Mouse (Mus musculus) CH12.LX (cell line): ENCODE data around the gene Slc19a2. TPM values are rescaled to one million over a fixed set of nuclear protein-coding genes. Genes with fewer than 3 reads are reported as not detected.
"Not testable (repeated sequence)": the region's sequence is repeated elsewhere in the genome, so short reads cannot be mapped to it uniquely, and the experiment has no call there.

Source experiments
- DNase-seq: peaks from one replicate; pipeline ENCODE4 v3.0.0-alpha.2; 2013; ENCODE audit errors: extremely low read depth
- H3K27ac ChIP-seq: 2 replicates; pipeline ENCODE4 v1.5.1; 2012; ENCODE audit warnings: low read depth, mild to moderate bottlenecking, control low read depth, moderate library complexity; ENCODE audit not compliant: insufficient read depth
- H3K27me3 ChIP-seq: replicated peaks from 2 replicates; pipeline ENCODE3; 2012; ENCODE audit warnings: inconsistent platforms
- H3K36me3 ChIP-seq, 2 experiments: replicated peaks in 1 of 2; 2 replicates each; pipeline versions ENCODE3 to v1.6.1; 2012; ENCODE audit warnings: inconsistent platforms in 1 of 2, low read length in 1 of 2, mild to moderate bottlenecking in 1 of 2, mixed read lengths in 1 of 2, moderate library complexity in 1 of 2; ENCODE audit not compliant: control insufficient read depth in 1 of 2, insufficient read depth in 1 of 2
- H3K4me1 ChIP-seq, 2 experiments: 2 replicates each; pipeline ENCODE4 v1.6.1; 2012; ENCODE audit warnings: inconsistent platforms in 1 of 2, moderate library complexity in 1 of 2; ENCODE audit not compliant: insufficient read depth in 2 of 2, control insufficient read depth in 1 of 2
- H3K4me2 ChIP-seq: 2 replicates; pipeline ENCODE4 v1.6.1; 2012; ENCODE audit warnings: low read depth, mild to moderate bottlenecking, control low read depth; ENCODE audit not compliant: poor library complexity, insufficient read depth, severe bottlenecking
- H3K4me3 ChIP-seq, 3 experiments: fragments of 150-350 bp in 1 of 3; sonication (generic) in 1 of 3; replicated peaks in 1 of 3; 2 replicates each; pipeline versions ENCODE3 to v1.5.1; 2011 to 2012; ENCODE audit warnings: low read depth in 2 of 3, low read length in 2 of 3, mild to moderate bottlenecking in 2 of 3, moderate library complexity in 2 of 3, control low read depth in 1 of 3, improper control_type of control experiment in 1 of 3, inconsistent platforms in 1 of 3, mixed read lengths in 1 of 3; ENCODE audit not compliant: poor library complexity in 1 of 3
- H3K79me2 ChIP-seq: replicated peaks from 2 replicates; pipeline ENCODE4 v1.6.1; 2012; ENCODE audit warnings: mild to moderate bottlenecking, moderate library complexity; ENCODE audit not compliant: control insufficient read depth, poor library complexity, insufficient read depth, severe bottlenecking; ENCODE audit errors: extremely low read depth
- H3K9ac ChIP-seq: 2 replicates; pipeline ENCODE4 v1.6.1; 2012; ENCODE audit warnings: low read depth, mild to moderate bottlenecking, control low read depth, moderate library complexity; ENCODE audit not compliant: insufficient read depth
- H3K9me3 ChIP-seq: replicated peaks from 2 replicates; pipeline ENCODE3; 2012; ENCODE audit warnings: low read length, inconsistent platforms, mixed read lengths
- BHLHE40 ChIP-seq: IDR thresholded peaks from 2 replicates; pipeline ENCODE4 v1.6.1; 2011; ENCODE audit warnings: mild to moderate bottlenecking, low read depth, low read length, improper control_type of control experiment
- CTCF ChIP-seq, 2 experiments: IDR thresholded peaks in 1 of 2; conservative IDR thresholded peaks in 1 of 2; 2 replicates each; pipeline ENCODE4 v1.5.1; 2011 to 2012; ENCODE audit warnings: low read depth in 2 of 2, low read length in 2 of 2, improper control_type of control experiment in 1 of 2, inconsistent platforms in 1 of 2, mild to moderate bottlenecking in 1 of 2, moderate library complexity in 1 of 2
- E2F4 ChIP-seq: IDR thresholded peaks from 2 replicates; pipeline ENCODE4 v1.6.1; 2011; ENCODE audit warnings: low read depth, low read length, improper control_type of control experiment; ENCODE audit not compliant: insufficient replicate concordance
- GABPA ChIP-seq: IDR thresholded peaks from 2 replicates; pipeline ENCODE4 v1.6.1; 2012; ENCODE audit warnings: low read depth, low read length, improper control_type of control experiment, inconsistent platforms; ENCODE audit not compliant: insufficient replicate concordance
- HCFC1 ChIP-seq: IDR thresholded peaks from 2 replicates; pipeline ENCODE4 v1.6.1; 2012; ENCODE audit warnings: low read depth, mild to moderate bottlenecking, inconsistent platforms, low read length, improper control_type of control experiment
- JUN ChIP-seq: IDR thresholded peaks from 2 replicates; pipeline ENCODE4 v1.6.1; 2011; ENCODE audit warnings: low read depth, mild to moderate bottlenecking, low read length, improper control_type of control experiment, moderate library complexity; ENCODE audit not compliant: insufficient read depth
- JUND ChIP-seq: conservative IDR thresholded peaks from 2 replicates; pipeline ENCODE4 v1.6.1; 2011; ENCODE audit warnings: low read depth, low read length, improper control_type of control experiment
- MAX ChIP-seq: IDR thresholded peaks from 2 replicates; pipeline ENCODE4 v1.6.1; 2011; ENCODE audit warnings: low read length, improper control_type of control experiment
- MAZ ChIP-seq: IDR thresholded peaks from 2 replicates; pipeline ENCODE4 v1.6.1; 2012; ENCODE audit warnings: low read depth, mild to moderate bottlenecking, inconsistent platforms, low read length, improper control_type of control experiment, moderate library complexity
- NELFE ChIP-seq: IDR thresholded peaks from 2 replicates; pipeline ENCODE4 v1.6.1; 2011; ENCODE audit warnings: low read depth, low read length, improper control_type of control experiment
- NRF1 ChIP-seq: IDR thresholded peaks from 2 replicates; pipeline ENCODE4 v1.6.1; 2014; ENCODE audit warnings: low read depth, mild to moderate bottlenecking, inconsistent platforms, low read length, improper control_type of control experiment, moderate library complexity
- POLR2AphosphoS2 ChIP-seq: IDR thresholded peaks from 2 replicates; pipeline ENCODE4 v1.6.1; 2011; ENCODE audit warnings: low read depth, low read length, improper control_type of control experiment
- RAD21 ChIP-seq: IDR thresholded peaks from 2 replicates; pipeline ENCODE4 v1.6.1; 2011; ENCODE audit warnings: low read depth, mild to moderate bottlenecking, low read length, improper control_type of control experiment, moderate library complexity
- RCOR1 ChIP-seq: conservative IDR thresholded peaks from 2 replicates; pipeline ENCODE4 v1.6.1; 2012; ENCODE audit warnings: low read depth, mild to moderate bottlenecking, inconsistent platforms, low read length, improper control_type of control experiment
- SMC3 ChIP-seq: IDR thresholded peaks from 2 replicates; pipeline ENCODE4 v1.6.1; 2011; ENCODE audit warnings: low read depth, low read length, improper control_type of control experiment
- TBP ChIP-seq: conservative IDR thresholded peaks from 2 replicates; pipeline ENCODE4 v1.6.1; 2011; ENCODE audit warnings: low read depth, low read length, improper control_type of control experiment
- USF1 ChIP-seq: IDR thresholded peaks from 2 replicates; pipeline ENCODE4 v1.6.1; 2014; ENCODE audit warnings: low read depth, mild to moderate bottlenecking, inconsistent platforms, low read length, improper control_type of control experiment
- USF2 ChIP-seq: conservative IDR thresholded peaks from 2 replicates; pipeline ENCODE4 v1.6.1; 2011; ENCODE audit warnings: low read depth, low read length, improper control_type of control experiment
- ZKSCAN1 ChIP-seq: IDR thresholded peaks from 2 replicates; pipeline ENCODE4 v1.6.1; 2012; ENCODE audit warnings: low read depth, inconsistent platforms, low read length, improper control_type of control experiment, borderline replicate concordance
- dilution Hi-C: fragments of 300-500 bp; cut with MboI; formaldehyde crosslinking; loops from 2 replicates; pipeline ENCODE4 v1.14.3; 2020; ENCODE audit warnings: low sequenced_read_pairs; ENCODE audit not compliant: extremely low pct_unique_long_range_greater_than_20kb, extremely low pct_ligation_motif_present
- in situ Hi-C: fragments of 300-500 bp; cut with MboI; formaldehyde crosslinking; loops from 3 replicates; pipeline ENCODE4 v1.14.3; 2019; ENCODE audit warnings: low sequenced_read_pairs, low pct_ligation_motif_present, low pct_unique_long_range_greater_than_20kb, mixed read lengths
- polyA plus RNA-seq: library from polyadenylated mRNA; unstranded; fragments of >175 nt; gene quantifications from 2 replicates; pipeline ENCODE4 v1.2.1, GENCODE M21; 2012; ENCODE audit warnings: low read depth; ENCODE audit not compliant: insufficient read length
- total RNA-seq, 2 experiments: library from RNA; depleted of rRNA; stranded (reverse); fragments of 300-350 nt in 1 of 2; fragments of >200 nt in 1 of 2; gene quantifications; 2 replicates each; pipeline ENCODE4 v1.2.3; 2012 to 2014

Gene Slc19a2
- total and polyA plus RNA-seq, 3 experiments, result 11.6 to 28.4 (median 16.8) TPM

GRCm38 (mm10) chr1:164223089-164223488 lies 25.8 kb upstream of the Slc19a2 start:
- Histone ChIP-seq H3K4me2 (no peak overlapping the region), H3K9me3 (no peaks in the 10 kb centered on the region), H3K36me3 (no peaks in the 10 kb centered on the region), H3K4me1 (no peaks in the 10 kb centered on the region)
- dilution Hi-C loops, result no loop called here
- in situ Hi-C loops, result no loop called here
- no peak for TF ChIP-seq NELFE
- no peak for TF ChIP-seq SMC3
- TF ChIP-seq, all 38 proteins: peak for 0
- Histone ChIP-seq H3K27me3 (no peaks in the 10 kb centered on the region), H3K9ac (no peak overlapping the region), H3K27ac (no peak overlapping the region), H3K79me2 (no peaks in the 10 kb centered on the region), H3K4me3 (no peak overlapping the region)
- no peak for DNase-seq

DNA sequence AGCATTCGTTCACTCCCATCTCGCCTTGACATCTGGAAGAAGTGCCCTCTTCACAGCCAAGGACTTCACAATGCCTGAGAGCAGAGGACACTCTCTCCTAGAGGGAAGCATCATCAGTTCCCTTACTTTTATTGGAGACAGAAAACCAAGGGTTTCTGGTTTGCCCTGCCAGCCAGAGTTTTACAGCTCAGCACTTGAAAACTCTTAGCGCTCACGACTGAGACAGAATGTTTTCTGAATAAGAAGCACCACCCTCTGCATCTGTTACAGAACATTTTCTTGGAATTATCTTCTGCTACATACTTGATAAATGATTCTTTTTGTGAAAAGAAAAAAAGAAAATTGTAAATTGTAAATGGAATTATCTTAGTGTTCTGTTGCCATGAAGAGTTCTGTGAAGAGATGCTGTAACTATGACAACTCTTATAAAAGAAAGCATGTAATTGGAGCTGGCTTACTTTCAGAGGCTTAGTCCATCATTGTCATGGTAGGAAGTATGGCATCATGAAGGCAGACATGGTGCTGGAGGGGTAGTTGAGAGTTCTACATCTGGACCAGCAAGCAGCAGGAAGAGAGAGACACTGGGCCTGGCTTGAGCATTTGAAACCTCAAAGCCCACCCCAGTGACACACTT lies 16.8 kb upstream of the Slc19a2 start:
- H3K79me2 ChIP-seq, H3K36me3 ChIP-seq, H3K9ac ChIP-seq, H3K4me1 ChIP-seq, H3K27me3 ChIP-seq, dilution Hi-C loops, H3K9me3 ChIP-seq, H3K4me2 ChIP-seq, H3K27ac ChIP-seq, in situ Hi-C loops, DNase-seq, H3K4me3 ChIP-seq: not testable (repeated sequence)

DNA sequence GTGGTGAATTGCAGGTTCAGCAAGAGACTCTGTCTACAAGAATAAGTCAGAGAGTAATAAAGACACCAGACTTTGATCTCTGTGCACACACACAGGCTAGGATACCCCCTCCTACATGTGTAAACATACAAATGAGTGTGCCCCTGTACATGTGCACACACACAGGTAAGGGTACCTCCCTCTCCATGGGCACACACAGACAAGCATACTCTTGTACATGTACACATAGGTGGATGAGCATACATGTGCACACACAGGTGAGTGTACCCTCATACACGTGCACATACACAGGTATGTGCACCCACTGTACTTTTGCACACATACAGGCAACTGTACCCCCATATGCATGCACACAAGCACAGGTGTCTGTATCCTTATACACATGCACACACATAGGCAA lies 15.4 kb upstream of the Slc19a2 start:
- DNase-seq, result no peak
- no peaks in the 10 kb centered on the region for H3K36me3 ChIP-seq
- no peaks in the 10 kb centered on the region for H3K79me2 ChIP-seq
- H3K9me3 ChIP-seq, result no peaks in the 10 kb centered on the region
- H3K4me1 ChIP-seq, result peaks cover 0 to 3% of the 10 kb centered on the region in 2 experiments; a peak in 2 of 4 replicates
- TF ChIP-seq POLR2AphosphoS2, result no peak
- dilution Hi-C loops (no loop called here), in situ Hi-C loops (no loop called here)
- no peak overlapping the region for H3K4me3 ChIP-seq
- no peak overlapping the region for H3K27ac ChIP-seq
- H3K27me3 ChIP-seq, result no peaks in the 10 kb centered on the region
- no peak overlapping the region for H3K9ac ChIP-seq
- no peak overlapping the region for H3K4me2 ChIP-seq

DNA sequence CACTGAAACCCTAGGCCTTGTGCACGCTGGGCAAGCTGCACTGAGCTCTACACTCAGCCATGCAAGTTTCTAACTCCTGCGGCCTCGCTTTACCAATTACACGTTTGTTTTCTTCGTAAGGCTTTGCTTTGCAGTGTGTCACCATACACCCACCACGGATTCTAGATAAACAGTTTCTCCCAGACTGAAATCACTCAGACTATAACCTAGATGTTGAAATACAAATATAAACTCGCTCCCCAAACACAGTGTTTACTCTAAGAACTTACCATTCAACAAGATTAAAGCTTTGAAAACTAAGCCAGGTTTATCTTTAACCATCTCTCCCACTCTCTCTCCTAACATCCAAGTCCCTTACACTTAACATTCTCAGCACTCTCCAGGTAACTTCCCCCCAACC lies 13.8 kb upstream of the Slc19a2 start:
- Histone ChIP-seq H3K4me1 (peaks cover 0 to 3% of the 10 kb centered on the region in 2 experiments; a peak in 2 of 4 replicates), H3K9me3 (no peaks in the 10 kb centered on the region), H3K27ac (no peak overlapping the region), H3K9ac (no peak overlapping the region), H3K27me3 (no peaks in the 10 kb centered on the region), H3K4me2 (no peak overlapping the region), H3K36me3 (no peaks in the 10 kb centered on the region), H3K4me3 (no peak overlapping the region), H3K79me2 (no peaks in the 10 kb centered on the region)
- dilution Hi-C loops (no loop called here), in situ Hi-C loops (no loop called here)
- no peak for DNase-seq
- TF ChIP-seq RCOR1 (no peak), GABPA (no peak), JUND (no peak), NRF1 (no peak), CTCF (conservative IDR thresholded peaks at IDR 0.05 in 1 of 2, IDR thresholded peaks at IDR 0.05 in 1 of 2; ENCODE audit: low read depth in 2 of 2, low read length in 2 of 2) (no peak), JUN (no peak), USF2 (no peak), MAX (no peak), USF1 (no peak), BHLHE40 (no peak), MAZ (no peak), ZKSCAN1 (no peak), RAD21 (no peak), TBP (no peak), HCFC1 (no peak), E2F4 (no peak)
